Mouse (Mus musculus) brain, embryonic 14.5 days (tissue): ENCODE results near the gene Tfap2a.

Experiments used
- CTCF ChIP-seq: fragments of 200-500 bp; IDR thresholded peaks from 2 replicates; pipeline ENCODE4 v1.5.1; 2012; ENCODE audit warnings: inconsistent platforms, mild to moderate bottlenecking, moderate library complexity, borderline replicate concordance; ENCODE audit not compliant: insufficient read depth, insufficient read length; ENCODE audit errors: extremely low read depth
- POLR2A ChIP-seq: fragments of 200-500 bp; IDR thresholded peaks from 2 replicates; pipeline ENCODE4 v1.6.1; 2012; ENCODE audit warnings: mild to moderate bottlenecking, inconsistent platforms, borderline replicate concordance; ENCODE audit not compliant: poor library complexity, insufficient read depth, insufficient read length, severe bottlenecking; ENCODE audit errors: extremely low read depth

DNA sequence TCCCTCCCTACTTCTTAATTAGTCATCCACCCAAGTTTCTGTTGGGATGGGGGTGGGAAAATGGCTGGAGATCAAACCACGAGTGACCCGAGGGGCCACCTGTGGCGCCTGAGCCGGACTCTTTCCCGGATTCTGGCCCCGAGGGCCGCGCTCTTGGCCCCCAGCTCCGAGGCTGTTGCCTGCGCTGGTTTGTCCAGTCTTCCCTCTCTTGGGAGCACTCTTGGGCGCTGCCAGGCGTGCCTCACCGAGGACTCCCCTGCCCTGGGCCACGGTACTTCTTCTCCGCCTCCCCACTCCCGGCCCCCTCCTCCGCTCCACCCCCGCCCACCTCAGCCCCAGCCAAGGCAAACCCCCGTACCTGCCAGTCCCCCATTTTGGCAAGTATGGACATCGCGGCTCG, 415 bp downstream of the Tfap2a start:
- TF ChIP-seq CTCF = no peak
- no peak for TF ChIP-seq POLR2A
